Mouse (Mus musculus) midbrain, embryonic 13.5 days (tissue): ENCODE results near the gene Ppfibp2. TPM values are rescaled to one million over a fixed set of nuclear protein-coding genes. Genes with fewer than 3 reads are reported as not detected.

ENCODE experiments used
- ATAC-seq: fragments of 200-750 bp; cut with Nextera tagmentation; 2 replicates; pipeline ENCODE4 v1.8.0; 2017; ENCODE audit warnings: mild to moderate bottlenecking, moderate TSS enrichment, moderate library complexity
- H3K27ac ChIP-seq: fragments of 300-500 bp; sonication (generic); 2 replicates; pipeline ENCODE4 v1.5.1; 2015; ENCODE audit warnings: inconsistent platforms, mild to moderate bottlenecking, moderate library complexity
- H3K27me3 ChIP-seq: fragments of 300-500 bp; sonication (generic); 2 replicates; pipeline ENCODE4 v1.6.1; 2015; ENCODE audit warnings: mild to moderate bottlenecking, inconsistent platforms
- H3K36me3 ChIP-seq: fragments of 300-500 bp; sonication (generic); 2 replicates; pipeline ENCODE4 v1.6.1; 2015; ENCODE audit warnings: mild to moderate bottlenecking, inconsistent platforms
- H3K4me1 ChIP-seq: fragments of 300-500 bp; sonication (generic); replicated peaks from 2 replicates; pipeline ENCODE4 v1.6.1; 2015; ENCODE audit warnings: inconsistent platforms
- H3K4me2 ChIP-seq: fragments of 300-500 bp; sonication (generic); replicated peaks from 2 replicates; pipeline ENCODE4 v1.6.1; 2015; ENCODE audit warnings: moderate library complexity, mild to moderate bottlenecking, inconsistent platforms
- H3K4me3 ChIP-seq: fragments of 300-500 bp; sonication (generic); replicated peaks from 2 replicates; pipeline ENCODE4 v1.5.1; 2015; ENCODE audit warnings: mild to moderate bottlenecking, inconsistent platforms
- H3K9ac ChIP-seq: fragments of 300-500 bp; sonication (generic); replicated peaks from 2 replicates; pipeline ENCODE4 v1.6.1; 2015; ENCODE audit warnings: mild to moderate bottlenecking, inconsistent platforms
- H3K9me3 ChIP-seq: fragments of 300-500 bp; sonication (generic); 2 replicates; pipeline ENCODE4 v1.6.1; 2016; ENCODE audit warnings: mild to moderate bottlenecking, inconsistent platforms
- WGBS: fragments of 180-500 bp; shearing (Covaris S2); methylation state at CpG from one replicate; pipeline ENCODE4 v1.1.7; 2015; 5-methylcytosine and 5-hydroxymethylcytosine counted together
- polyA plus RNA-seq: library from polyadenylated mRNA; unstranded; fragments of >200 nt; fragmentation: Nextera tagmentation; extraction: Ambion mirVana; gene quantifications from 2 replicates; pipeline ENCODE4 v1.2.1, GENCODE M21; 2015

Ppfibp2 gene
- polyA plus RNA-seq, 1 experiment from 2014 or later = 1.3 TPM

- H3K4me3 ChIP-seq = no peak overlapping the region
- H3K27ac ChIP-seq = no peak overlapping the region
- no peak overlapping the region for H3K4me2 ChIP-seq
- no peaks in the 10 kb centered on the region for H3K9me3 ChIP-seq
- no peaks in the 10 kb centered on the region for H3K36me3 ChIP-seq
- WGBS = 81% methylated on average over 7 of the region's 7 CpGs
- H3K4me1 ChIP-seq = no peaks in the 10 kb centered on the region
- H3K9ac ChIP-seq = no peak overlapping the region
- no peak for ATAC-seq
- no peaks in the 10 kb centered on the region for H3K27me3 ChIP-seq
Observed at GRCm38 (mm10) chr7:107649990-107650389, 55.0 kb downstream of the Ppfibp2 start.

- ATAC-seq = no peak
- H3K36me3 ChIP-seq = no peaks in the 10 kb centered on the region
- 50% methylated on average over 1 of the region's 1 CpGs for WGBS
Observed at GRCm38 (mm10) chr7:107651821-107652220, 56.8 kb downstream of the Ppfibp2 start.

GRCm38 (mm10) chr7:107656451-107656850 is 61.4 kb downstream of the Ppfibp2 start:
- Histone ChIP-seq H3K9me3 (no peaks in the 10 kb centered on the region), H3K4me2 (no peak overlapping the region), H3K4me1 (0 out of 2 replicates have a peak, but pooled peaks cover 1% of the 10 kb centered on the region), H3K27me3 (no peaks in the 10 kb centered on the region), H3K4me3 (no peak overlapping the region), H3K27ac (no peak overlapping the region), H3K9ac (no peak overlapping the region), H3K36me3 (no peaks in the 10 kb centered on the region)
- ATAC-seq = no peak
- 93% methylated on average over 6 of the region's 6 CpGs for WGBS

More at GRCm38 (mm10) chr7:107651821-107652220, 56.8 kb downstream of the Ppfibp2 start:
- Histone ChIP-seq H3K27me3 (no peaks in the 10 kb centered on the region), H3K27ac (no peak overlapping the region), H3K4me3 (no peak overlapping the region), H3K4me2 (no peak overlapping the region), H3K9me3 (no peaks in the 10 kb centered on the region), H3K4me1 (no peaks in the 10 kb centered on the region), H3K9ac (no peak overlapping the region)

GRCm38 (mm10) chr7:107659186-107659918 is 64.3 kb downstream of the Ppfibp2 start:
- Histone ChIP-seq H3K36me3 (no peaks in the 10 kb centered on the region), H3K4me2 (no peak overlapping the region), H3K9ac (no peak overlapping the region), H3K9me3 (no peaks in the 10 kb centered on the region), H3K27ac (no peak overlapping the region), H3K4me1 (peaks cover 8% of the 10 kb centered on the region), H3K27me3 (no peaks in the 10 kb centered on the region), H3K4me3 (no peak overlapping the region)
- WGBS = 84% methylated on average over 8 of the region's 8 CpGs
- no peak for ATAC-seq

- WGBS = 14% methylated on average over 8 of the region's 8 CpGs
- 0 out of 2 replicates have a peak, but pooled peaks cover 3% of the 10 kb centered on the region for H3K27me3 ChIP-seq
- no peaks in the 10 kb centered on the region for H3K9me3 ChIP-seq
- H3K9ac ChIP-seq = no peak overlapping the region
- H3K4me1 ChIP-seq = peaks cover 28% of the 10 kb centered on the region
- H3K36me3 ChIP-seq = no peaks in the 10 kb centered on the region
- peak; percentile 74 for ATAC-seq
- H3K4me2 ChIP-seq = no peak overlapping the region
- H3K27ac ChIP-seq = no peak overlapping the region
- no peak overlapping the region for H3K4me3 ChIP-seq
Observed at GRCm38 (mm10) chr7:107661189-107661842, 66.3 kb downstream of the Ppfibp2 start.

GRCm38 (mm10) chr7:107661843-107662281 is 66.9 kb downstream of the Ppfibp2 start:
- H3K9ac ChIP-seq = no peak overlapping the region
- no peak overlapping the region for H3K4me3 ChIP-seq
- H3K27ac ChIP-seq = no peak overlapping the region
- H3K27me3 ChIP-seq = 0 out of 2 replicates have a peak, but pooled peaks cover 3% of the 10 kb centered on the region
- WGBS = 61% methylated on average over 5 of the region's 5 CpGs
- ATAC-seq = no peak
- H3K4me1 ChIP-seq = peaks cover 33% of the 10 kb centered on the region
- H3K36me3 ChIP-seq = no peaks in the 10 kb centered on the region
- no peaks in the 10 kb centered on the region for H3K9me3 ChIP-seq
- H3K4me2 ChIP-seq = no peak overlapping the region

- ATAC-seq = no peak
- H3K4me3 ChIP-seq = no peak overlapping the region
- no peaks in the 10 kb centered on the region for H3K36me3 ChIP-seq
- peaks cover 36% of the 10 kb centered on the region for H3K4me1 ChIP-seq
- no peaks in the 10 kb centered on the region for H3K9me3 ChIP-seq
- 89% methylated on average over 6 of the region's 6 CpGs for WGBS
- H3K4me2 ChIP-seq = no peak overlapping the region
- H3K9ac ChIP-seq = no peak overlapping the region
- 0 out of 2 replicates have a peak, but pooled peaks cover 3% of the 10 kb centered on the region for H3K27me3 ChIP-seq
- H3K27ac ChIP-seq = no peak overlapping the region
Observed at GRCm38 (mm10) chr7:107663621-107664020, 68.6 kb downstream of the Ppfibp2 start.

GRCm38 (mm10) chr7:107664063-107665056 is 69.4 kb downstream of the Ppfibp2 start:
- Histone ChIP-seq H3K9ac (no peak overlapping the region; the same call in 1 of the 2 replicates), H3K36me3 (no peaks in the 10 kb centered on the region), H3K27ac (no peak overlapping the region), H3K4me1 (peaks cover 36% of the 10 kb centered on the region), H3K27me3 (0 out of 2 replicates have a peak, but pooled peaks cover 3% of the 10 kb centered on the region), H3K4me3 (no peak overlapping the region), H3K4me2 (no peak overlapping the region), H3K9me3 (no peaks in the 10 kb centered on the region)
- ATAC-seq = peak; percentile 32
- 40% methylated on average over 8 of the region's 8 CpGs for WGBS

- no peaks in the 10 kb centered on the region for H3K9me3 ChIP-seq
- H3K4me3 ChIP-seq = no peak overlapping the region
- H3K36me3 ChIP-seq = no peaks in the 10 kb centered on the region
- peaks cover 36% of the 10 kb centered on the region for H3K4me1 ChIP-seq
- 0 out of 2 replicates have a peak, but pooled peaks cover 3% of the 10 kb centered on the region for H3K27me3 ChIP-seq
- H3K4me2 ChIP-seq = peak overlapping the region; percentile 41
- 53% methylated on average over 4 of the region's 4 CpGs for WGBS
- H3K27ac ChIP-seq = 0 out of 2 replicates have a peak overlapping the region, but pooled peaks have one; percentile 52
- ATAC-seq = peak; percentile 3; the same call in 1 of the 2 replicates
- H3K9ac ChIP-seq = no peak overlapping the region; the same call in 1 of the 2 replicates
Observed at GRCm38 (mm10) chr7:107665221-107665585, 70.2 kb downstream of the Ppfibp2 start.

- H3K27me3 ChIP-seq = 0 out of 2 replicates have a peak, but pooled peaks cover 3% of the 10 kb centered on the region
- WGBS = 8% methylated on average over 9 of the region's 9 CpGs
- H3K4me2 ChIP-seq = peak overlapping the region; percentile 41
- ATAC-seq = peak; percentile 41
- H3K9me3 ChIP-seq = no peaks in the 10 kb centered on the region
- H3K27ac ChIP-seq = peak overlapping the region; percentile 52; the same call in 1 of the 2 replicates
- no peaks in the 10 kb centered on the region for H3K36me3 ChIP-seq
- peak overlapping the region; percentile 14; the same call in 1 of the 2 replicates for H3K4me3 ChIP-seq
- H3K9ac ChIP-seq = peak overlapping the region; percentile 55; the same call in 1 of the 2 replicates
- peaks cover 36% of the 10 kb centered on the region for H3K4me1 ChIP-seq
Observed at GRCm38 (mm10) chr7:107665586-107666261, 70.7 kb downstream of the Ppfibp2 start.
